Mouse (Mus musculus) gastrocnemius, adult 2 months (tissue): ENCODE results near the gene 4930558K02Rik. TPM values are rescaled to one million over a fixed set of nuclear protein-coding genes. Genes with fewer than 3 reads are reported as not detected.

Experiments used
- DNase-seq: peaks from one replicate; pipeline ENCODE4 v3.0.0; 2022
- H3K27ac ChIP-seq: fragments of 200-600 bp; 2 replicates; pipeline ENCODE4 v1.8.1; 2022; ENCODE audit warnings: mild to moderate bottlenecking
- H3K4me3 ChIP-seq: fragments of 200-600 bp; 2 replicates; pipeline ENCODE4 v1.8.1; 2022; ENCODE audit warnings: mild to moderate bottlenecking, moderate library complexity
- CTCF ChIP-seq: fragments of 200-600 bp; IDR thresholded peaks from 2 replicates; pipeline ENCODE4 v1.8.1; 2022; ENCODE audit warnings: antibody characterized with exemption, mild to moderate bottlenecking, moderate library complexity
- intact Hi-C: fragments of 180-260 bp; cut with DNase I; formaldehyde crosslinking; loops from one replicate; pipeline ENCODE4 v1.15.1; 2025
- long read RNA-seq, 2 experiments: library from polyadenylated mRNA; stranded (forward); transcript quantifications; one replicate each; pipeline ENCODE4 v2.0.0; 2021
- total RNA-seq, 2 experiments: library from RNA; stranded (reverse); gene quantifications; 2 replicates each; pipeline ENCODE4 v1.2.3; 2021

4930558K02Rik gene
- not detected for total RNA-seq
- long read RNA-seq, experiment 1, result 0 reads
- long read RNA-seq, experiment 2, result 0 reads

GRCm38 (mm10) chr1:161979536-161979935, at the start of gene 4930558K02Rik:
Gene 4930558K02Rik (minus strand): TSS chr1:161979636.
- TF ChIP-seq CTCF, result no peak
- intact Hi-C loops, result loop anchor here (10.0 kb wide), 1 partner anchor 225 kb away; no protein-coding TSS in a partner anchor

GRCm38 (mm10) chr1:162023681-162024270, 44.3 kb upstream of the 4930558K02Rik start:
- Histone ChIP-seq H3K27ac (no peak overlapping the region), H3K4me3 (no peak overlapping the region)
- DNase-seq, result no peak
- intact Hi-C loops, result no loop called here
- no peak for TF ChIP-seq CTCF

More at GRCm38 (mm10) chr1:161979536-161979935, at the start of gene 4930558K02Rik:
- Histone ChIP-seq H3K4me3 (no peak within 1 kb of the TSS), H3K27ac (no peak within 1 kb of the TSS)
- DNase-seq, result no peak

GRCm38 (mm10) chr1:162020766-162021165, 41.3 kb upstream of the 4930558K02Rik start:
- no peak for DNase-seq
- H3K4me3 ChIP-seq, result no peak overlapping the region
- intact Hi-C loops, result no loop called here
- no peak for TF ChIP-seq CTCF
- H3K27ac ChIP-seq, result no peak overlapping the region

- Histone ChIP-seq H3K27ac (no peak overlapping the region), H3K4me3 (no peak overlapping the region)
- TF ChIP-seq CTCF, result no peak
- intact Hi-C loops, result no loop called here
- DNase-seq, result no peak
Observed at GRCm38 (mm10) chr1:162020303-162020731, 40.9 kb upstream of the 4930558K02Rik start.

GRCm38 (mm10) chr1:162018601-162018977, 39.2 kb upstream of the 4930558K02Rik start:
- DNase-seq, result no peak
- Histone ChIP-seq H3K4me3 (no peak overlapping the region), H3K27ac (no peak overlapping the region)
- TF ChIP-seq CTCF, result no peak
- intact Hi-C loops, result no loop called here

- no peak for TF ChIP-seq CTCF
- intact Hi-C loops, result no loop called here
- Histone ChIP-seq H3K27ac (no peak overlapping the region), H3K4me3 (no peak overlapping the region; the same call in 1 of the 2 replicates)
- DNase-seq, result no peak
Observed at GRCm38 (mm10) chr1:162017975-162018600, 38.7 kb upstream of the 4930558K02Rik start.

- Histone ChIP-seq H3K4me3 (no peak overlapping the region), H3K27ac (no peak overlapping the region)
- TF ChIP-seq CTCF, result no peak
- intact Hi-C loops, result no loop called here
- DNase-seq, result no peak
Observed at GRCm38 (mm10) chr1:162016982-162017381, 37.5 kb upstream of the 4930558K02Rik start.

GRCm38 (mm10) chr1:162015247-162015862, 35.9 kb upstream of the 4930558K02Rik start:
- no peak for TF ChIP-seq CTCF
- intact Hi-C loops, result no loop called here
- no peak for DNase-seq
- Histone ChIP-seq H3K4me3 (no peak overlapping the region), H3K27ac (no peak overlapping the region)

- Histone ChIP-seq H3K4me3 (no peak overlapping the region), H3K27ac (no peak overlapping the region)
- no peak for TF ChIP-seq CTCF
- DNase-seq, result no peak
- intact Hi-C loops, result no loop called here
Observed at GRCm38 (mm10) chr1:162013561-162013960, 34.1 kb upstream of the 4930558K02Rik start.

- TF ChIP-seq CTCF, result no peak
- H3K27ac ChIP-seq, result no peak overlapping the region
- intact Hi-C loops, result no loop called here
- DNase-seq, result no peak
- H3K4me3 ChIP-seq, result no peak overlapping the region
Observed at GRCm38 (mm10) chr1:162011523-162012245, 32.2 kb upstream of the 4930558K02Rik start.

GRCm38 (mm10) chr1:162009086-162009485, 29.6 kb upstream of the 4930558K02Rik start:
- no peak for DNase-seq
- no peak for TF ChIP-seq CTCF
- Histone ChIP-seq H3K27ac (peak overlapping the region; percentile 79), H3K4me3 (peak overlapping the region; percentile 13; the same call in 1 of the 2 replicates)
- intact Hi-C loops, result loop anchor here (10.0 kb wide), 1 partner anchor 206 kb away; no protein-coding TSS in a partner anchor

GRCm38 (mm10) chr1:162008631-162009067, 29.2 kb upstream of the 4930558K02Rik start:
- no peak for DNase-seq
- Histone ChIP-seq H3K27ac (peak overlapping the region; percentile 79), H3K4me3 (peak overlapping the region; percentile 13; the same call in 1 of the 2 replicates)
- intact Hi-C loops, result loop anchor here (10.0 kb wide), 1 partner anchor 206 kb away; no protein-coding TSS in a partner anchor
- TF ChIP-seq CTCF, result no peak
